Mouse (Mus musculus): ENCODE results near the gene Zfp346. TPM values are rescaled to one million over a fixed set of nuclear protein-coding genes. Genes with fewer than 3 reads are reported as not detected.

Zfp346 gene
- total RNA-seq, 2 experiments from 2014 or later, result 42.8 to 45.8 TPM

- intact Hi-C loops (cut with DNase I), result no loop called here
These were observed 35.2 kb downstream of the Zfp346 start for GRCm38 (mm10) chr13:55140271-55140670.

GRCm38 (mm10) chr13:55152621-55153415, 47.7 kb downstream of the Zfp346 start, which contains the start of gene Fgfr4:
TSS of gene Fgfr4 (plus strand) at chr13:55152640.
- intact Hi-C loops (cut with DNase I), result no loop called here
- peak; percentile 51 for DNase-seq

More at GRCm38 (mm10) chr13:55140271-55140670, 35.2 kb downstream of the Zfp346 start:
- DNase-seq, result no peak

GRCm38 (mm10) chr13:55153951-55154350, 48.8 kb downstream of the Zfp346 start:
- intact Hi-C loops (cut with DNase I), result no loop called here
- no peak for DNase-seq

GRCm38 (mm10) chr13:55162365-55162764, 57.3 kb downstream of the Zfp346 start:
- DNase-seq, result no peak
- intact Hi-C loops (cut with DNase I), result no loop called here

- intact Hi-C loops (cut with DNase I), result no loop called here
- DNase-seq, result no peak
These were observed 58.4 kb downstream of the Zfp346 start for GRCm38 (mm10) chr13:55163553-55163952.

- DNase-seq, result no peak
- intact Hi-C loops (cut with DNase I), result no loop called here
These were observed 60.8 kb downstream of the Zfp346 start for GRCm38 (mm10) chr13:55165831-55166339.

GRCm38 (mm10) chr13:55166806-55167725, 62.0 kb downstream of the Zfp346 start:
- DNase-seq, result no peak
- intact Hi-C loops (cut with DNase I), result no loop called here

- intact Hi-C loops (cut with DNase I), result no loop called here
- DNase-seq, result no peak
These were observed 62.7 kb downstream of the Zfp346 start for GRCm38 (mm10) chr13:55167798-55168197.

- intact Hi-C loops (cut with DNase I), result no loop called here
- DNase-seq, result no peak
These were observed 63.1 kb downstream of the Zfp346 start for GRCm38 (mm10) chr13:55168255-55168654.

- peak; percentile 93 for DNase-seq
- intact Hi-C loops (cut with DNase I), result no loop called here
These were observed 63.9 kb downstream of the Zfp346 start for GRCm38 (mm10) chr13:55168958-55169369.

- intact Hi-C loops (cut with DNase I), result loop anchor here (10.0 kb wide), 1 partner anchor 457 kb away; no protein-coding TSS in a partner anchor
- DNase-seq, result peak; percentile 87
These were observed 66.6 kb downstream of the Zfp346 start for GRCm38 (mm10) chr13:55171517-55172335.

- intact Hi-C loops (cut with DNase I), result loop anchor here (10.0 kb wide), 1 partner anchor 458 kb away; no protein-coding TSS in a partner anchor
- no peak for DNase-seq
These were observed 67.2 kb downstream of the Zfp346 start for GRCm38 (mm10) chr13:55172336-55172770.

GRCm38 (mm10) chr13:55174347-55174746, 69.2 kb downstream of the Zfp346 start:
- intact Hi-C loops (cut with DNase I), result loop anchor here (10.0 kb wide), 1 partner anchor 460 kb away; no protein-coding TSS in a partner anchor
- DNase-seq, result no peak

GRCm38 (mm10) chr13:55176265-55176664, 71.2 kb downstream of the Zfp346 start:
- no peak for DNase-seq
- intact Hi-C loops (cut with DNase I), result loop anchor here (5.0 to 10.0 kb wide), 2 partner anchors 379 to 461 kb away; no protein-coding TSS in a partner anchor

- no peak for DNase-seq
- intact Hi-C loops (cut with DNase I), result loop anchor here (5.0 to 10.0 kb wide), 2 partner anchors 381 to 463 kb away; no protein-coding TSS in a partner anchor
These were observed 72.9 kb downstream of the Zfp346 start for GRCm38 (mm10) chr13:55177903-55178496.

- DNase-seq, result peak; percentile 75
- intact Hi-C loops (cut with DNase I), result loop anchor here (5.0 to 10.0 kb wide), 2 partner anchors 381 to 464 kb away; no protein-coding TSS in a partner anchor
These were observed 73.4 kb downstream of the Zfp346 start for GRCm38 (mm10) chr13:55178556-55178955.

GRCm38 (mm10) chr13:55179591-55179990, 74.5 kb downstream of the Zfp346 start:
- intact Hi-C loops (cut with DNase I), result loop anchor here (5.0 to 10.0 kb wide), 2 partner anchors 382 to 465 kb away; no protein-coding TSS in a partner anchor
- DNase-seq, result no peak

GRCm38 (mm10) chr13:55181786-55182172, 76.7 kb downstream of the Zfp346 start:
- intact Hi-C loops (cut with DNase I), result no loop called here
- no peak for DNase-seq

GRCm38 (mm10) chr13:55182173-55182894, 77.2 kb downstream of the Zfp346 start:
- intact Hi-C loops (cut with DNase I), result no loop called here
- DNase-seq, result peak; percentile 61

Measured in left cerebral cortex, postnatal 4 days (tissue).